ENCODE assay signal across 8 mouse cellular contexts in genomic region chr11:118202410-118203233, GRCm38 (mm10). TPM values are rescaled to one million over a fixed set of nuclear protein-coding genes. Genes with fewer than 3 reads are reported as not detected.
DNase-seq lines count a peak whose midpoint lies in the region; ATAC-seq lines count a peak whose summit lies in the region.

No protein-coding gene starts in this region.

- no peaks in the 10 kb centered on the region for H3K36me3 ChIP-seq in intestine, embryonic 15.5 days

- peak; percentile 81 for DNase-seq in adrenal gland, postnatal 10 days
- DNase-seq in embryo, embryonic 10.5 days (ENCODE audit: low spot score) = peak; percentile 87
- peak; percentile 33 to 48 for DNase-seq in gastrocnemius, postnatal 36 days
- DNase-seq in left cerebral cortex, adult 9 months (ENCODE audit: low spot score in 2 of 2) = peak; percentile 69 to 88
- peak; percentile 86 for DNase-seq in right cerebral cortex, postnatal 25 days
- no peak for DNase-seq in natural killer cell, adult 2 months (ENCODE audit: low spot score in 2 of 2)

- ATAC-seq in intestine, embryonic 15.5 days = peak; percentile 85
- ATAC-seq in megakaryocyte, adult 5-6 weeks (ENCODE audit: poor library complexity, severe bottlenecking) = peak; percentile 61

- H3K9ac ChIP-seq in intestine, embryonic 15.5 days = peak overlapping the region; percentile 60

- H3K4me3 ChIP-seq in intestine, embryonic 15.5 days (replicated peaks) = peak overlapping the region; percentile 42

- peak overlapping the region; percentile 83 for H3K27ac ChIP-seq in intestine, embryonic 15.5 days

- no peaks in the 10 kb centered on the region for H3K27me3 ChIP-seq in intestine, embryonic 15.5 days (replicated peaks)

- intact Hi-C loops in gastrocnemius, postnatal 36 days (cut with DNase I) = no loop called here

- peak overlapping the region; percentile 81 for H3K4me2 ChIP-seq in intestine, embryonic 15.5 days (replicated peaks)

- 6% methylated on average over 19 of the region's 19 CpGs for WGBS in intestine, embryonic 15.5 days

- H3K4me1 ChIP-seq in intestine, embryonic 15.5 days (replicated peaks) = peaks cover 60% of the 10 kb centered on the region

- H3K9me3 ChIP-seq in intestine, embryonic 15.5 days = no peaks in the 10 kb centered on the region

RNA-seq across cellular contexts. Expression of gene Cyth1, which starts 45.8 kb away (rescaled TPM):
- 10 to 100 TPM; 51.0 to 56.2 TPM for total RNA-seq in adrenal gland, postnatal 10 days (2021)
- total RNA-seq in gastrocnemius, postnatal 36 days (2021) = 10 to 100 TPM; 33.5 to 34.7 TPM
- 11.6 and 12.1 TPM in 2 replicates for polyA plus RNA-seq in intestine, embryonic 15.5 days (2015; fragmentation: Nextera tagmentation; extraction: Ambion mirVana)
- total RNA-seq in megakaryocyte, adult 5-6 weeks (2015) = 15.9 and 21.9 TPM in 2 replicates
- 84.3 and 87.5 TPM in 2 replicates for total RNA-seq in megakaryocyte, adult 5-6 weeks (2017)

Comparison
In these comparisons a context has a peak if more than half of its experiments do, and no peak if none do; other contexts are left out.
1. DNase-seq: peak in adrenal gland, postnatal 10 days (single experiment), embryo, embryonic 10.5 days (single experiment), gastrocnemius, postnatal 36 days (2 of 2), left cerebral cortex, adult 9 months (2 of 2) and right cerebral cortex, postnatal 25 days (single experiment); none in natural killer cell, adult 2 months (0 of 2).